Mouse (Mus musculus) stomach, postnatal 0 days (tissue): Measurements from ENCODE around the gene Magi2.
A peak's percentile ranks its signal among the peaks of the same experiment; 100 is the strongest.

Experiments
- CTCF ChIP-seq: IDR thresholded peaks from 2 replicates; pipeline ENCODE4 v1.5.1; 2016; ENCODE audit warnings: antibody characterized with exemption, low read depth, mild to moderate bottlenecking, moderate library complexity
- EP300 ChIP-seq: optimal IDR thresholded peaks from 2 replicates; pipeline ENCODE3; 2016; ENCODE audit warnings: antibody characterized with exemption

GRCm38 (mm10) chr5:20018063-20018462, 791.2 kb downstream of the Magi2 start:
- TF ChIP-seq EP300 (no peak), CTCF (0 out of 2 replicates have a peak, but pooled peaks have one; percentile 11)
